Mouse (Mus musculus) urinary bladder, postnatal 25 days (tissue): ENCODE measurements around the gene Spi1.

ENCODE experiments used
- DNase-seq: peaks from one replicate; pipeline ENCODE4 v3.0.0; 2022; ENCODE audit warnings: low spot score

The Spi1 gene

DNA sequence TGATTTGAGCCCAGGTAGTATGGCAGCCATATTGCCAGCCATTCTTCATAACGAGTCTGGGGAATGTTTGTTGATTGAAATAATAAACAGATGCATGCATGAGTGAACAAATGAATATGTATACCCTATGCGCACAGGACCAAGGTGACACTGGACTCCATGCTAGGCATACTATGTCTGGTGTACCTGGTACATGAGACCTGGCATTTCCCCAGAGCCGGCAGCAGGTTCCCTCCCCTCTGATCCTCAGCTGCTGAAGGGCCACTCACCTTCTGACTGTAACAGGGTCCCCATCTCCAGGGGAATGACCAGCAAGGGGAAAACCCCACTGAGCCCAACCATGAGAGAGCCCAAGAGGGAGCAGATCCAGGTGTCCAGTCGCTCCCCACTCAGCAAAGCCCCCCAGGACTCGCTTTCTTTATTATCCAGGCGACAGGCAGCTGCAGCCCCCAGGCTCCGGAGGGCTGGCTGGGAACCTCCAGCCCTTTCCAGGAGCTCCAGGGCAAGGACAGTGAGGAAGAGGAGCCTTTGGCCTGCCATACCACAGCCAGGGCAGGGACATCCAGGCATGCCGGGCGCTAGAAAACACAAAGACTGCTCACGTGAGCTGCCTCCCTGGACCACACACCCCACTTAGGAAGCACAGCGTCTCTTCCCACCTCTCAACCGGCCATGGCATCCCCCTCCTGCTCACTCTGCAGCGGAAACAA, 13.9 kb upstream of the Spi1 start:
- no peak for DNase-seq

DNA sequence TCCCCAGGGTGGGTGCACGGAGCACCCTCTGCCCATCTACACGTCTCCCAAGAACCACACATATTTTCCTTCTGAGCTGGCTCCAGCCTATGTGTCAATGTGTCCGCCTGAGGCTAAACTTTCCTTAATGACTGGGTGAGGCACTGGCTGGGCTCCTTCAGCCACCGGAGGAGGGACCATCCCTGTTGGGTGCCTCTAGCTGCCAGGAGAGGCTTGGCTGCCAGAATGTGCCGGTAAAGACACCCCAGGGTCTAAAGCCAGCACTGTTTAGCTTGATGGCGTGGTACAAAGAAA, 13.4 kb upstream of the Spi1 start:
- no peak for DNase-seq

DNA sequence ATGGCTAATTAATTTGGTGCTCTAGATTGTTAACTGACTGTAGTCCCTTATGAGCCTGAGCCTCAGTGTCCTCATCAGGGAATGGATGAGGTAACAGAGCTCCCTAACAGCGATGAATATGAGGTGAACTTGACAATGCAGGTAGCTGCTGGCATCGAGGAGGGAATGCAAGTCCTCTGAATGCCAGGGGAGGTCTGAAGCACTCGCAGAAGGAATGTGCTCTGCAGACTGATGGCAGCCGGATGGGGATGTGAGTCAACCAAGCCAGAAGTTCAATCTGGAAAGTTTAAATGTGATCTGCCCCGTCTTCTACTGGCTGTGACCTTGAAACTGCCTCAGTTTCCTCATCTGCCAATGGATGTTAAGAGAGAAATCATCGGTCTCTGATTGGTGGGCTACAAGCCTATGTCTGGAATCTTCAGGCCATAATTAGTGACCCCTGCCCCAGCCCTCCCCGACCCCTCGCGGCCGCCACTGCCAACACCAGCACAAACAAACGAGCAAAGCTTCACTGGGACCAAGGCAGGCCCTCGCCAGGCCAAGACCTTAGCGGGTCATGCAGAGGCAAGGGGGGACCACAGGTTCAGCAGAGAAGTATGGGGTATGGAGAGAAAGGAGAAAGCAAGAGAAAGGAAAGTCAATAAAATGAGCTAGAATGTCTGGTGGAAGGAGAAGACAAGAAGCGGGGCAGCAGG, 12.7 kb upstream of the Spi1 start:
- DNase-seq = no peak

DNA sequence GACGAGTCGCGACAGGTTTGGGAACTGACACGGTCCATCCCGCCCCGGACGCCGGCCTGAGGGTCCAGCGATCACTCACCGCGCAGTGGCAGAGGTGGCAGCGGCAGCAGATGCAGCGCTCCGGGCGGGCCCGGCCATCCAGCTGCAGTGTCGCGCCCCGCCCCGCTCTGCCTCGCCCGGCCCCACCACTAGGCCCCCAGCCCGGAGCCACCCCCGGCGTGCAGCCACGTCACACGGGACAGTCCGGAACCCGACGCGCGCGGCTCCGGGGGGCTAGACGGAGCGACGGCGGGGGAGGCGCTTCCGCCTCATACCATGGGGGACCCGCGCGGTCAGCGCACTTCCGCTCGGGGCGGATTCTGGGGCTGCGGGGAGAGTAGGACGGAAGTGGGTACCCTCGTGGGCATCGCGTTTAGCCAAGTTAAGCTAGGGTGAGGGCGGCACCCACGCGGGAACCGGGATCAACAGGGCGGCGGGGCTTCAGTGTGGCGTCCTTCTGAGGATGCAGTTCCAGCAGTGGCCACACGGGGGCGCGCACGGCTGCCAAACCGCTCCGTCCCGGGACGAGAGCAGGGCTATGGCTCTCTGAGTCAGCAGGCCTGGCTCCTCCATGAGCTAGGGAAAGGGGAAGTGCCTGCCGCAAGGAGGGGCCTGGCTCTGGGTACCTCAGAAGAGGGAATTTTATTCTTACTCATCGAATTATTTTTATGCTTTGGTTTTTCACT, 12.0 kb upstream of the Spi1 start, which contains the start of gene Slc39a13:
Gene Slc39a13, minus strand, starts transcription at position 342 of the 725 bp plus-strand sequence.
- peak; percentile 96 for DNase-seq

DNA sequence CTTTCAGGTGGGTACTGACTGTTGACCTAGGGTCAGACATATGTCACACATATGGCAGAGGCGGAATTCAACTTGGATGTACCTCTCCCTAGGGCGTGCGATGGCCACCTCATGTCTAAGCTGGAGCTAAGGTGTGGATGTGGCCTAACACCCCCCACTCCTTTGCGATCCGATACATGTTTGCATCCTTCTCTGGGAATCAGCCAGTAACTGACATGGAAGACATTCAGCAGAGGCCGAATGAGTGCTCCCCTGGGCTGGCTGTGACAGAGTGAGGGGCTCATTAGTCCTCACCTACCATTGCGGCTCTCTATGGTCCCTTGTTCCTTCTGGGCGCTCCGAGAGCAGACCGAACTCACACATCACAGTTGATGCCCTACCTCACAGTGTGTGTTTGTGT, 11.1 kb upstream of the Spi1 start:
- no peak for DNase-seq

DNA sequence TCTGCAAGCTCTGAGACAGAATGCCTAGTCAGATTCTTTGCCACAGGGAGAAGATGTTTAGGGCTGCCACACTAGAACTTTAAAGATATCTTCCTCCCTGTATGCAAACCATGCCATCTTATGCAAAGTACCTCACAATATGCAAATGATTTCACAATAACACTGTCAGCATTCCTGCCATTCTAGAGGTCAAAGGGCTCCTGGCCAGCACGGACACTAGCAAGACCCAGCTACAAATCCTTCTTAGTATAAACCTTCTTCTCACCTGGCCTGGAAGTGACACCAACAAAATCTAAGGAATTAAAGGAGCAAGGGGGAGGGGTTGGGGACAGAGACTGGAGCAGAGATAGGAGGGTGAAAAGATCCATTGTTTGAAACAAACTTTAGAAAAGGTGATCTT, 10.1 kb upstream of the Spi1 start:
- DNase-seq = no peak

DNA sequence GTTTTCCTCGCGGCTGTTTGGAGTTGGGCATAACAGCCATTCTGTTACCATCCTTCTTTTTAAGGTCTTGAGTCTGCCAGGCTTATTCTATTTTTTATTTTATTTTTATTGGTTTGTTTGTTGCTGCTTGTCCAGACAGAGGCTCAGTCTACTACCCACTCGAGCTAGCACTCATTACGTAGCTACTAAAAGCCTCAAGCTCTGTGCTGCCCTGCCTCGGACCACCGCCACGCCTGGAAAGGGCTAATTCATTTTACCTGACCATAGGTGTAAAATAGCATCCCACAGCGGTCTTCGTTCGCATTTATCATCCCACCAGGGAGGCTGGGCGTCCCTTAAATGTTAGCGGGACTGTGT, 4.3 kb upstream of the Spi1 start:
- no peak for DNase-seq

DNA sequence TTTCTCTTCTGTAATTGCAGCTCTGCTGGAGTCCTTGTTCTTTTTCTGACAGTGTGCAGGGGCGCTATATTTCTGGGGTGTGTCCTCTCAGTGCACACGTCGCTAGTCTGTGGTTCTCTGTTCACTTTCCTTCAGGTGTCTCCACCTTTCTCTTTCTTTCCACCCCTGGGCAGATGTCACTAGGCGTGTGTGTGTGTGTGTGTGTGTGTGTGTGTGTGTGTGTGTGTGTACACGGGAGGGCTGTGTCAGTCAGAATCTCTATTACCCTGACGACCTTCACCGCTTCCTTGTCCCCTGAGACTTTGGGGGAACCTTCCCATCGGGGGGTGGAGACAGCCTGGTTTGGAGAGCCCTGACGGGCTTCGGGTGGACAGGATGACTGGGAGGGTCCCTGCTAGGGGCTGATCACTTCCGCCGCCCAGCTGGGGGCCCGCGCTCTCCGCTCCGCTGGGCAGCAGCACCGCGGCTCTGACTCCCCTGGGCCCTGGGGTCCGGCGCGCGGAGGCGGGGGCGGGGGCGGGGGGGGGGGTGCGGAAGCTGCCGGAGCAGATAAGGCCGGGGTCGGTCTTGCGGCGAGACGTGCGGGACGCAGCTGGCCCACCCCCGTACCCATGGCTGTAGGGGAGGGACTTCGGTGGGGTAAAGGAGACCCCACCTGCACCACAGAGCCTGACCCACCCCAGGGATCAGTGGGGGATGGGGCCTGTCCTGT, 3.7 kb upstream of the Spi1 start:
- DNase-seq = no peak

DNA sequence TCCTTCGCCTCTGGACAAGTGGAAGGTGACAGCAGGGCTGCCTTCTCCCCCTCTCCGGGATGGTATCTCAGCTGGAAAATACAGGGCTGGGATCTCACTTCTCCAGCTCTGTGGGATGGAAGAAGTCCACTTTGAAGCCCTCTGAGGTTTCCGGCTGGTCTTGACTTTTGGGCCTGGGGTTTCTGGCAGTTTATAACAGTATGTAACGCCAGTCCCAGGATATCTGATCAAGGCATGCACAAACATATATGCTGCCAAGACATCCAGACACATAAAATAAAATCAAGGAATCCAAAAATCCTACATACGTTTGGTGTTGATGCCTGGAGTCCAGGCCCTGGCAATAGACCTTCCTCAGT, 3.2 kb upstream of the Spi1 start:
- DNase-seq = no peak

DNA sequence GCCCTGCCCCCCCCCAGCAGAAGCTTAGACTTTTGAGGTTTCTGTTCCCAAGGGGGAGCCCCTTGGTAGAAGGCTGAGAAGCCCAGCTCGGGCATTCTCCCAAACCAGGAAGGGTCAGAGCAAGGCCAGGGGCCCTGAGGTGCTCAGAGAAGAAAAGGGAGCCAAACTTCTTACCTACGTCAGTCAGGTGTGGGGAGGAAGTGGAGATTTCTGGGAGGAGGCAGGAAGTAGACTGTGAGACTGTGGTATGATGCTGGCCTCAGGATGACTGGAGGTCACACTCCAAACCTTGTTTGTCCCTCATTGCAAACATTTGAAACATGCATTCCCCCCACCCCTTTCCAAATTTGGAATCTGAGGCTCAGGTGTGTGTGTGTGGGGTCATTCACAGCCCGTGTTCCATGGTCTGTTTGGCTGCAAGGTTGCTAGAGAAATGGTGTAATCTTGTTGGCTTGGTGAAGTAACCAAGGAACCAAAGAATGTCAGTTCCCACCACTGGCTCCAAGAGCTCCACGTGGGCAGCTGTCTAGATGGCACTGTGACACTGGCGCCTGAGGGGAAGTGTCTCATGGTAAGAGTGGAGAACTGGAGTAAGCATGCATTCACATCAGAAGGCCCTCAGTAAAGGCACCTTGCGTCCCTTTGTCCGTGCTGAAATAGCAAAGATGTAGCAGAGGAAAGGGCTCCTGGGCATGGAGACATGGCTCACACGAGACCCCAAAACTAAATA, 1.2 kb upstream of the Spi1 start:
- no peak for DNase-seq

DNA sequence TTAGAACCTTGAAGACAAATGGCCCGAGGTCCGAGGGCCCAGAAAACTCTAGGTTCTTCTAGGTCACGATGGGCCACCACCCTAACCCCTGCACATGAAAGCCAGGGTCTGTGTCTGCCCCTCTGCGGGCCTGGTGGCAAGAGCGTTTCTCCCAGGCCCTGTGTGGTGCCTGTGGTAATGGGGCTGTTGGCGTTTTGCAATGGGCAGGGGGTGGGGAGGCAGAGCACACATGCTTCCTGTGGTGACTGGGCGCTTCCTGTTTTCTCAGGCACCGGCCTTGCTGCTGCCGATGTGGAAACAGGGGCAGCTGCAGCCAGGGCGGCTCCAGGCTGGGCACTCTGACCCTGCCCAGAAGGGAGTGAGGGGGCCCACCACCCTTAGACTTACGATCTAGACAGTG, 654 bp downstream of the Spi1 start:
- no peak for DNase-seq

DNA sequence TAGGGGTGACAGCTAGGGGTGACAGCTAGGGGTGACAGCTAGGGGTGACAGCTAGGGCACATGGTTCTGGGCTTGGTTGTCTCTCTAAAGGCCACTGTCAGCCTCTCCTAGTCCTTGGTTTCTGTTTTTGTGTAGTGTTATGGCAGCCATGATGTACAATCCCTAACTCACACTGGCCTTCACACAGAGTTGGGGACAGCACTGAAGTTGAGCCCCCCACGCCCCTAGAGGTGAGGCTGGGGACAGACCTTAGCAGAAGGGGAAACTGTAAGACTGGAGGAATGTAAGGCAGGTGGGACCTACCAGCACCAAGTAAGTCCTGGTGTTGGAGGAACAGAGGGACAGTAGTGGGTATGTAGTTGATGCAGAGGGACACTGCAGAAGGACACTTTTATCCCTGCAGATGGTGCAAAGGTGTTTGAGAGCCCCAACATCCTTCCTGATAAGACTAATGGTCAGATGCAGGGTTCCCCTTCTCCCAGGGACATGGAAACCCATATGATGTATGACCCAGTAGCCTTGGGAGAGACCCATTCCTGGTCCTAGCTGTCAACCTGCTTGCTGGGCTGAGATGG, 1.3 kb downstream of the Spi1 start:
- no peak for DNase-seq

DNA sequence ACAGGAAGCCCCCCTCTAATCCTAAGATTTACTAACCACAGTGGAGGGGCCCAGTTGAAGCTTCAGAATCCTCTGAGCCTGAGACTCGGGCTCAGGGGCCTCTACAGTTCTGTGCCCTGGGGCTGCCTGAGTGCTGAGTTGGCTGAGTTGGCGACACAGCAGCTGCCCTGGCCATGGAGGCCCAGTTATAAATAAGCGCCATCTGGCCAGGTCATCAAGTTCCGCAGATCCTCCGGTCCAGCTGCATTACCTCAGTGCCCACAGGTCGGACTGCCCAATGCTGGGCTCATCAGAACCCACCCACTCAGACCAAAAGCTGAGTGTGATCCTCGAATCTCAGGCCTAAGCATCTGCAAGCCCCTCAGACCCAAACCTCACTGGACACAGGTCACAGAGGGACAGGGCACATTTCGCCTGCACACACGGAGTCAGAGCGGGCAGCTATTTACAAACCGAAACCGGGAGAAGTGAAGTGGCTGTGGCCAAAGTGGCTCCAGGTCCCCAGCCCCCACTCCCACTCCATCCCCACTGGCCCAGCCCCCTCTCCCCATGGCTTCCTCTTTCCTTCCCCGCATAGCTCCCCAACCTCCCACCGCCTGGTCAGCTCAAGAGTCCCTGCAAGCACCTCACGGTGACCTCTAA, 2.1 kb downstream of the Spi1 start:
- DNase-seq = no peak

DNA sequence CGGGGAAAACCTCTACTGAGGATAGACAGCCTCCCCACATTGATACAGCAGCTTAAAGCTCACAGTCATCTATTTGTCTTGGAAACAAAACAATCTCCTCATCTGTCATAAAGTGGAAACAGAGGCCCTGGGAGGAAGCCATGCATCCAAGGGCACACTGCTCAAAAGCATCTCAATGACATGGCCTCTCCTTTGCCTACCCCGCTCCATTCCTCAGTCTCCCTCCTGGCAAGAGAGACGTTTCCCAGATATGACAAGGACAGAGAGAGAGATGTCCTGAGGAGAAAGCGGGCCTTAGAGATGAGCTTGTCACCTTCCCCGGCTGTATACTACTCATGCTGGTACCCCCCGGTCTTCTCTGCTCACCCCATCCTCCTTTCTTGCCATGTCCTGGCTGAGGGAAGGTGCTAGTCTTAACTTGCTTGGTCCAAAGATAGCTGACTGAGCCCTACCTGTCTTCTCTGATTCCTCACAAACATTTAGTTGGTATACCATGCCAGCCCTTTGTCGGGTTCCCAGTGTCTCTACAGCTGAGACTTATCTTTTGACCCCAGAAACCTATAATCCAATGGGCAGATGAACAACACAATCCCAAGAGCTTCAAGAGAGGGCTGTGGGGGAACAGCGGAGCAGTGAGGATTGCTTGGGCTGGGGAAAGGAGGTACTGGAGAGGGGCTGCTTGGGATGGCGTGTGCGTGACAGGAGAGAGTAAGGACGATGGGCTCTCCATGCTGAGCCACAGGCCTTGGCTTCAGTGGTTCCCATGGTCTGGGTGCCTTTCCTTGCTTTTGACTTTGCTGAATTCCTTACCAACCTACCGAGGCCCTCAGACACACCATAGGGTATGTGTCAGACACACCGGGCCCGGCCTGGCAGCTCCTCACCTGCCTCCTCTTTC, 3.6 kb downstream of the Spi1 start:
- no peak for DNase-seq

DNA sequence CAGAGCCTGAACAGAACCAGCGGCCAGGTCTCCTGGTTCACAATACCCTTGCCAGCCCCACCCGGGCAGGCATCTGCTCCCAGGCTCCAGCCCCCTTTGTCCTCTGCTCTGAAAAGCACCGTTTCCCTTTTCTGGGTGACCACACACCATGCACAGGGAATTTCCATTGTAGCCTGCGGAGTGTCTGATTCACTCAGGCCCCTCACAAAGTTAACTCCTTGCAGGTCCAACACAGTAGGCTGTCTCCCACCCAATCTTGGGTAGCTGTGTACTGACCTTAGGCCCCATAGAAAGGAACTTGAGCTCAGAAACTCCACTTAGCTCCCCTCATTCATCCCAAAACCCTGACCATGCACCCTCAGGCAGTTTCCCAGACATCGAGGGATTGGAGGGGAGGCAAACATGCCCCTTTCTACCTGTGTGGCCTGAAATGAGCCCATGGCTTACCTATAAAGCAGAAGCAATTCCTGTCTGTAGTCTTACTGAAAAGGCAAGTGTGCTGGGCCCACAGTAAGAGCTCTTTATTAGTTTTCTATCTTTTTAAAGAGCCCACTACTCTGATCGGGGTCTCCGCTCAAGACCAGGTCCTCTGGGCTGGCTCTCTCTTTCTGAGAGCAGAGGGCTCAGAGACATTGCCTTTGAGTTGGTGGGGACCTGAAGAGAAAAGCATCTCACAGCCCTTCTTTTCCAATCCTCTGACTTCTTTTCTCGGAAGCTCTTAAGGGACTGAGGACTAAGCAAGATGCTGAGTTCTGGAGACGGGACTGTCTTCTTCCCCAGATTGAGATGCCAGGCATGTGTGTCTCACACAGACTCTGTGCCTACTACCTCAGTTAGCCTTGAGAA, 4.4 kb downstream of the Spi1 start:
- no peak for DNase-seq

DNA sequence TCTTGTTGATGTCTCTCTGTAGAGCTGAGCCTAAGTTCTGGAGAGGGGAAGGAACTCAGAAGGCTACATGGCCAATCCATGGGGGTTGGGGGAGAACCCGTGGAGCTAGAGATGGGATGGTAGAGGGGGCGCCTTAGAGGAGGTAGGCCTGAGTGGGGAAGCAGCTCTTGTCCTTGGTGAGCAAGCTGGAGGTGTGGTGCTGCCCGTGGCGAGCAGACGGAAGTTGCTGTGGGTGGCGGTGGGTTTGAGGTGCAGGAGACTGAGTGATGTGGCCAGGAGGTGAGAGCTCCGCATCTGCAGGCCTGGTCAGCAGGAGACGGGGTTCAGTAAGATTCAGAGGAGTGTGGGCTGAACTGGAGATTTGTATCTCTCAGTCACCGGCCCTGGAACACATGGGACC, 5.3 kb downstream of the Spi1 start:
- no peak for DNase-seq

DNA sequence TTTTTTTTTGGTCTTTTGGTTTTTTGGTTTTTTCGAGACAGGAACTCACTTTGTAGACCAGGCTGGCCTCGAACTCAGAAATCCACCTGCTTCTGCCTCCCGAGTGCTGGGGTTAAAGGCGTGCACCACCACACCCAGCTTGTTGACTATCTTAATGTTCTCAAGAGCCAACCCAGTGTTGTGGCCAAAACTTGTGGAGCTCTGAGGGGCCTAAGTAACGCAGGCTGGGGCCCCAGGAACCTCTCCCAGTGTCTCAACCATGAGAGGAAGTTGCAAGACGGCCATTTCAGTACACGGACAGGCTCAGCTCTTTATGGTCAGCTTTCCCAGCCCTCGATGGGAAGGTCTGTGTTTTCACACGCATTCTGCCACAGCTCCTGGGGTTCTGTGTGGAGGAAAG, 6.8 kb downstream of the Spi1 start:
- DNase-seq = no peak

DNA sequence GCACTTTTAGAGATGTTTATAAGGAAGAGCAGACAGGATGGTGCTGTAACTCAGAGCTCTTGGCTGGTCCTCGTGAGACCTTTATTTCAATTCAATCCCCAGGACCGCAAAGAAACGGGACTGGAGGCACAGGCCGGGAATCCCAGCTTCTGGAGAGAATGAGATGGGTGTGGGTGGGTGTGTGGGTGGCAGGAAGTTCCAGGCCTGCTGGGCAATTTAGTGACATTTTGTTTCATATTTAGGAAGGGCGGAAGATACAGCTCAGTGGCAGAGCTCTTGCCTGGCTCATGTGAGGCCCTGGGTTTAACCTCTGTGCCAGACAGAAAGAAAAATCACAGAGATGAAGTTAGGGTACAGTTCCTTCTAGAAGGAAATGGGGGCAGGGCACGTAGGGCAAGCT, 8.0 kb downstream of the Spi1 start:
- no peak for DNase-seq

DNA sequence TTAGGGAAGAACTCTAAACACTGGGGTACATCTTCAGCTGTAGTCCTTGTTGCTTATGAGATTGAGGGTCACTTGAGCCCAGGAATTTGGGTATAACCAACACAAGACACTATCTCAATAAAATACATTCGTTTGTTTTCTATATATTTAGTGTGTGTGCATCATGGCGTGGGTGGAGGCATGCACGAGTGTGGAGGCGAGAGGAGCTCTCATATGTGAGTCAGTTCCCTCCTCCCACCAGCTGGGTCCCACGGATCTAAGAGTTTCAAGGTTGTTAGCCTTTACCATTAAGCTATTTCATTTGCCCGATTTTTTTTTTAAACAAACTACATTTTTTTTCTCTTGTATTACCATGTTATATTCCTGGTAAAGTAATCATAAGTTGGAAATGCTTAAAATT, 8.6 kb downstream of the Spi1 start:
- DNase-seq = no peak

DNA sequence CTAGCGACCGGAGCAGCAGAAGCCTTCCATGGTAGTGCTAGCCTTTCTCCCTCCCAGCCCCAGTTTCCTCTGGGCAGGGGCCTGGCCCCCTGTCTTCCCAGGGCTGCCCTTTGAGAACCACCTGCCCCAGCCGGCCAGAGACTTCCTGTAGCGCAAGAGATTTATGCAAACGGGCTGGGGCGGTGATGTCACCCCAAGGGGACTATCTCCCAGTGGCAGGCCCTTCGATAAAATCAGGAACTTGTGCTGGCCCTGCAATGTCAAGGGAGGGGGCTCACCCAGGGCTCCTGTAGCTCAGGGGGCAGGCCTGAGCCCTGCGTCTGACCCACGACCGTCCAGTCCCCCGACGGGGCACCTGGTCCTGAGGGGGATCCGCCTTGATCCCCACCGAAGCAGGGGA, 14.3 kb downstream of the Spi1 start:
- no peak for DNase-seq
